Mouse (Mus musculus) embryonic facial prominence, embryonic 14.5 days (tissue): ENCODE measurements around the gene Fgfr4. TPM values are rescaled to one million over a fixed set of nuclear protein-coding genes. Genes with fewer than 3 reads are reported as not detected.

Experiments used
- ATAC-seq: fragments of 200-750 bp; cut with Nextera tagmentation; 2 replicates; pipeline ENCODE4 v1.8.0; 2017; ENCODE audit warnings: low read depth, moderate number of reproducible peaks, moderate TSS enrichment
- DNase-seq: peaks from one replicate; pipeline ENCODE4 v3.0.0-alpha.2; 2015; ENCODE audit warnings: low spot score
- H3K27ac ChIP-seq: fragments of 300-500 bp; sonication (generic); replicated peaks from 2 replicates; pipeline ENCODE4 v1.5.1; 2014; ENCODE audit warnings: low read depth, mild to moderate bottlenecking, low read length, moderate library complexity
- H3K27me3 ChIP-seq: fragments of 300-500 bp; sonication (generic); replicated peaks from 2 replicates; pipeline ENCODE4 v1.6.1; 2014; ENCODE audit warnings: low read length; ENCODE audit not compliant: control insufficient read depth, insufficient read depth
- H3K36me3 ChIP-seq: fragments of 300-500 bp; sonication (generic); 2 replicates; pipeline ENCODE4 v1.6.1; 2014; ENCODE audit warnings: low read length, mixed read lengths; ENCODE audit not compliant: control insufficient read depth, insufficient read depth
- H3K4me1 ChIP-seq: fragments of 300-500 bp; sonication (generic); 2 replicates; pipeline ENCODE4 v1.6.1; 2014; ENCODE audit warnings: antibody characterized with exemption, low read length; ENCODE audit not compliant: control insufficient read depth, insufficient read depth
- H3K4me2 ChIP-seq: fragments of 300-500 bp; sonication (generic); 2 replicates; pipeline ENCODE4 v1.6.1; 2014; ENCODE audit warnings: low read depth, mild to moderate bottlenecking, low read length, moderate library complexity, mixed read lengths
- H3K4me3 ChIP-seq: fragments of 300-500 bp; sonication (generic); 2 replicates; pipeline ENCODE4 v1.5.1; 2014; ENCODE audit warnings: low read depth, mild to moderate bottlenecking, low read length
- H3K9ac ChIP-seq: fragments of 300-500 bp; sonication (generic); 2 replicates; pipeline ENCODE4 v1.6.1; 2014; ENCODE audit warnings: low read depth, mild to moderate bottlenecking, low read length, moderate library complexity, mixed read lengths
- H3K9me3 ChIP-seq: fragments of 300-500 bp; sonication (generic); 2 replicates; pipeline ENCODE4 v1.6.1; 2016; ENCODE audit warnings: low read length; ENCODE audit not compliant: control insufficient read depth
- WGBS: fragments of 180-500 bp; shearing (Covaris S2); extraction: QIAGEN DNeasy Blood & Tissue Kit; methylation state at CpG from one replicate; pipeline ENCODE4 v1.1.7; 2014; 5-methylcytosine and 5-hydroxymethylcytosine counted together
- polyA plus RNA-seq: library from polyadenylated mRNA; unstranded; fragments of >200 nt; fragmentation: Nextera tagmentation; extraction: Ambion mirVana; gene quantifications from 2 replicates; pipeline ENCODE4 v1.2.1, GENCODE M21; 2014

The Fgfr4 gene
- polyA plus RNA-seq, 1 experiment from 2014 or later, result 16.4 TPM

GRCm38 (mm10) chr13:55210193-55210970 is 57.9 kb downstream of the Fgfr4 start:
- Histone ChIP-seq H3K4me3 (peak overlapping the region; percentile 86), H3K4me1 (peaks cover 24% of the 10 kb centered on the region), H3K4me2 (peak overlapping the region; percentile 92), H3K36me3 (peaks cover 21% of the 10 kb centered on the region), H3K9ac (peak overlapping the region; percentile 93), H3K27me3 (no peaks in the 10 kb centered on the region), H3K27ac (peak overlapping the region; percentile 98), H3K9me3 (no peaks in the 10 kb centered on the region)
- DNase-seq (peak; percentile 73), ATAC-seq (peak; percentile 45)
- WGBS, result no CpG with 5 or more reads among the region's 77 CpGs

GRCm38 (mm10) chr13:55210971-55211220 is 58.5 kb downstream of the Fgfr4 start:
- peak overlapping the region; percentile 86 for H3K4me3 ChIP-seq
- peaks cover 29% of the 10 kb centered on the region for H3K4me1 ChIP-seq
- no peak for DNase-seq
- peak; percentile 71 for ATAC-seq
- no peaks in the 10 kb centered on the region for H3K9me3 ChIP-seq
- H3K4me2 ChIP-seq, result peak overlapping the region; percentile 92
- peak overlapping the region; percentile 93 for H3K9ac ChIP-seq
- WGBS, result 0% methylated on average over 16 of the region's 17 CpGs
- peak overlapping the region; percentile 98 for H3K27ac ChIP-seq
- H3K36me3 ChIP-seq, result peaks cover 26% of the 10 kb centered on the region
- H3K27me3 ChIP-seq, result no peaks in the 10 kb centered on the region

GRCm38 (mm10) chr13:55211221-55212010 is 59.0 kb downstream of the Fgfr4 start:
- ATAC-seq (peak; percentile 77), DNase-seq (peak; percentile 95)
- peak overlapping the region; percentile 86 for H3K4me3 ChIP-seq
- no peaks in the 10 kb centered on the region for H3K27me3 ChIP-seq
- no peaks in the 10 kb centered on the region for H3K9me3 ChIP-seq
- peaks cover 32% of the 10 kb centered on the region for H3K36me3 ChIP-seq
- H3K4me1 ChIP-seq, result peaks cover 35% of the 10 kb centered on the region
- peak overlapping the region; percentile 92 for H3K4me2 ChIP-seq
- 0% methylated on average over 4 of the region's 93 CpGs for WGBS
- peak overlapping the region; percentile 98 for H3K27ac ChIP-seq
- peak overlapping the region; percentile 93 for H3K9ac ChIP-seq

GRCm38 (mm10) chr13:55212011-55212360 is 59.5 kb downstream of the Fgfr4 start:
- H3K9ac ChIP-seq, result peak overlapping the region; percentile 93
- peaks cover 35% of the 10 kb centered on the region for H3K4me1 ChIP-seq
- H3K27ac ChIP-seq, result peak overlapping the region; percentile 98
- peaks cover 37% of the 10 kb centered on the region for H3K36me3 ChIP-seq
- peak overlapping the region; percentile 92 for H3K4me2 ChIP-seq
- no peaks in the 10 kb centered on the region for H3K27me3 ChIP-seq
- H3K4me3 ChIP-seq, result peak overlapping the region; percentile 86
- WGBS, result no CpG with 5 or more reads among the region's 32 CpGs
- ATAC-seq (peak; percentile 56), DNase-seq (peak; percentile 74)
- no peaks in the 10 kb centered on the region for H3K9me3 ChIP-seq

GRCm38 (mm10) chr13:55212361-55213137 is 60.1 kb downstream of the Fgfr4 start:
- H3K36me3 ChIP-seq, result peaks cover 42% of the 10 kb centered on the region
- H3K27me3 ChIP-seq, result no peaks in the 10 kb centered on the region
- peak overlapping the region; percentile 86 for H3K4me3 ChIP-seq
- WGBS, result 0% methylated on average over 34 of the region's 58 CpGs
- H3K27ac ChIP-seq, result peak overlapping the region; percentile 98
- H3K9me3 ChIP-seq, result no peaks in the 10 kb centered on the region
- peak overlapping the region; percentile 93 for H3K9ac ChIP-seq
- peak; percentile 63 for DNase-seq
- peak overlapping the region; percentile 92 for H3K4me2 ChIP-seq
- H3K4me1 ChIP-seq, result peaks cover 35% of the 10 kb centered on the region
- no peak for ATAC-seq

DNA sequence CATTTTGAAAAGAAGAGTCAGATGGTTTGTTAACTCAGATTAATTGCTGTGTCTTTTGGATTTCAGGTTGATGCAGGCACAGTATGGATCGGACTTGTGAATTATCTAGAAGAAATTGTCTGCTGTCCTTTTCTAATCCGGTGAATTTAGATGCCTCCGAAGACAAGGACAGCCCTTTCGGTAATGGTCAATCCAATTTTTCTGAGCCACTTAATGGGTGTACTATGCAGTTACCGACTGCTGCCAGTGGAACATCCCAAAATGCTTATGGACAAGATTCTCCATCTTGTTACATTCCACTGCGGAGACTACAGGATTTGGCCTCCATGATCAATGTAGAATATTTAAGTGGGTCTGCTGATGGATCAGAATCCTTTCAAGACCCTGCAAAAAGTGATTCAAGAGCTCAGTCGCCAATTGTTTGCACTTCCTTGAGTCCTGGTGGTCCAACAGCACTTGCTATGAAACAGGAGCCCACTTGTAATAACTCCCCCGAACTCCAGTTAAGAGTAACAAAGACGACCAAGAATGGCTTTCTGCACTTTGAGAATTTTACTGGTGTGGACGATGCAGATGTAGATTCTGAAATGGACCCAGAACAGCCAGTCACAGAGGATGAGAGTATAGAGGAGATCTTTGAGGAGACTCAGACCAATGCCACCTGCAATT is 60.8 kb downstream of the Fgfr4 start:
- Histone ChIP-seq H3K27me3 (no peaks in the 10 kb centered on the region), H3K4me1 (peaks cover 35% of the 10 kb centered on the region), H3K9me3 (no peaks in the 10 kb centered on the region), H3K4me3 (peak overlapping the region; percentile 86), H3K4me2 (peak overlapping the region; percentile 92), H3K27ac (peak overlapping the region; percentile 98), H3K9ac (peak overlapping the region; percentile 93), H3K36me3 (peaks cover 49% of the 10 kb centered on the region)
- ATAC-seq (no peak), DNase-seq (no peak)
- 60% methylated on average over 10 of the region's 10 CpGs for WGBS

Other genes with a start within 250 kb of the Fgfr4 start
- gene Unc5a, start 203.2 kb upstream of the Fgfr4 start, polyA plus RNA-seq, result 4.5 and 4.6 TPM in 2 replicates
- 1.8 and 2.1 TPM in 2 replicates for gene Hk3, start 131.3 kb upstream of the Fgfr4 start, polyA plus RNA-seq
- 27.5 and 29.9 TPM in 2 replicates for gene Uimc1, start 52.3 kb upstream of the Fgfr4 start, polyA plus RNA-seq
- 21.3 and 26.2 TPM in 2 replicates for gene Zfp346, start 47.3 kb upstream of the Fgfr4 start, polyA plus RNA-seq
- not detected in 2 replicates for gene Gm17617, start 19.1 kb upstream of the Fgfr4 start, polyA plus RNA-seq
- 55.0 and 58.7 TPM in 2 replicates for gene Nsd1, start 57.1 kb downstream of the Fgfr4 start, polyA plus RNA-seq
- gene Prelid1, start 167.9 kb downstream of the Fgfr4 start, polyA plus RNA-seq, result 413 and 451 TPM in 2 replicates
- gene Rab24, start 169.3 kb downstream of the Fgfr4 start, polyA plus RNA-seq, result 92.1 and 102 TPM in 2 replicates
- gene Mxd3, start 177.2 kb downstream of the Fgfr4 start, polyA plus RNA-seq, result 36.0 and 39.4 TPM in 2 replicates
- 102 and 105 TPM in 2 replicates for gene Lman2, start 210.1 kb downstream of the Fgfr4 start, polyA plus RNA-seq
- gene Rgs14, start 217.1 kb downstream of the Fgfr4 start, polyA plus RNA-seq, result 1.3 and 3.3 TPM in 2 replicates
- not detected in 2 replicates for gene Slc34a1, start 245.5 kb downstream of the Fgfr4 start, polyA plus RNA-seq